Mouse (Mus musculus): ENCODE results near the gene Nfkb1. TPM values are rescaled to one million over a fixed set of nuclear protein-coding genes. Genes with fewer than 3 reads are reported as not detected.

Nfkb1 gene
- polyA plus RNA-seq, 1 experiment from 2014 or later, result 15.2 TPM

DNA sequence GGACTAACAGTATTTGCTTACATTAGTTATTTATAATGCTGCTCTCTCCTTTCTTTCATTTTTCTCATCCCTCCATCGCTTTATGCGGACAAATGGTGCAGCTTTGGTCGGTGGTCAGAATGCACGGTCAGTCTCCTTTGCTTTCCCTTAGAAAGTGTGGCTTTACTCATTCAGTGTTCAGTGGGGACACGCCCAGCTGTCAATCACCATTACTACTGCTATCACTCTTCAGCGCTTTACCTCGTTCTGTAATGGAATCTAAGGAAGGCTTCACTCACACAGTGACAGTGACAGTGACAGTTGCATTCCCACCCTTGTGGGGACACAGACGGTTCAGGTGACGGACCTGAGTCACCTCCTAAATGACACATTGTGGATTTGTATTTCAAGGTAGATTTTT lies 39.4 kb upstream of the Nfkb1 start:
- no peaks in the 10 kb centered on the region for H3K27me3 ChIP-seq (replicated peaks; ENCODE audit: control insufficient read depth, insufficient read depth, low read length)
- no peak overlapping the region for H3K27ac ChIP-seq (ENCODE audit: low read depth, low read length)
- no peak overlapping the region for H3K4me3 ChIP-seq (ENCODE audit: low read depth, low read length)
- H3K36me3 ChIP-seq (ENCODE audit: control insufficient read depth, insufficient read depth), result no peaks in the 10 kb centered on the region
- H3K9ac ChIP-seq (ENCODE audit: low read depth, low read length), result no peak overlapping the region
- H3K4me1 ChIP-seq (replicated peaks; ENCODE audit: control insufficient read depth, insufficient read depth, low read length), result no peaks in the 10 kb centered on the region
- no peak overlapping the region for H3K4me2 ChIP-seq (replicated peaks; ENCODE audit: low read depth)
- no peak for TF ChIP-seq CTCF (IDR thresholded peaks at IDR 0.05; ENCODE audit: low read depth)
- no peak for ATAC-seq
- no peaks in the 10 kb centered on the region for H3K9me3 ChIP-seq (ENCODE audit: control insufficient read depth)
- WGBS, result 54% methylated on average over 9 of the region's 9 CpGs

DNA sequence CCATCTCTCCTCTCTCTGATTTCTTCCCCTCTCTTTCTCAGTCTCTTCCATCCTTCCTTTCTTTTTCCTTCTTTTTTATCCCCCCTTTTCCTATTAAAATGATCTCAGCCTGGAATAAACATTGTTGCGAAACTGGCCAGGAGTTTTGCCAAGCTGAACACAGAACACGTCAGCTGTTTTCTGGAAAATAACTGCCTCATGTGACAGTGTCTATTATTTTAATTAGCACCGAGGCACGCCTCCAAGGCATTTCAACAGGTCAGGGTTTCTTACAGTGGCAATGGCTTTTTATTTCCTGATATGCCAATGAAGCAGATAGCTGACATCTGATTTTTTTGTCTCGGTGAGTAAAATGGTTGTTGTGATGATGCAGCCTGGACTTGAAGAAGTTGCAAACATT lies 38.2 kb upstream of the Nfkb1 start:
- Histone ChIP-seq H3K9me3 (ENCODE audit: control insufficient read depth) (no peaks in the 10 kb centered on the region), H3K4me2 (replicated peaks; ENCODE audit: low read depth) (no peak overlapping the region), H3K27me3 (replicated peaks; ENCODE audit: control insufficient read depth, insufficient read depth, low read length) (no peaks in the 10 kb centered on the region), H3K9ac (ENCODE audit: low read depth, low read length) (no peak overlapping the region), H3K4me1 (replicated peaks; ENCODE audit: control insufficient read depth, insufficient read depth, low read length) (no peaks in the 10 kb centered on the region), H3K36me3 (ENCODE audit: control insufficient read depth, insufficient read depth) (no peaks in the 10 kb centered on the region), H3K4me3 (ENCODE audit: low read depth, low read length) (no peak overlapping the region), H3K27ac (ENCODE audit: low read depth, low read length) (no peak overlapping the region)
- 42% methylated on average over 5 of the region's 5 CpGs for WGBS
- TF ChIP-seq CTCF (IDR thresholded peaks at IDR 0.05; ENCODE audit: low read depth), result no peak
- no peak for ATAC-seq

DNA sequence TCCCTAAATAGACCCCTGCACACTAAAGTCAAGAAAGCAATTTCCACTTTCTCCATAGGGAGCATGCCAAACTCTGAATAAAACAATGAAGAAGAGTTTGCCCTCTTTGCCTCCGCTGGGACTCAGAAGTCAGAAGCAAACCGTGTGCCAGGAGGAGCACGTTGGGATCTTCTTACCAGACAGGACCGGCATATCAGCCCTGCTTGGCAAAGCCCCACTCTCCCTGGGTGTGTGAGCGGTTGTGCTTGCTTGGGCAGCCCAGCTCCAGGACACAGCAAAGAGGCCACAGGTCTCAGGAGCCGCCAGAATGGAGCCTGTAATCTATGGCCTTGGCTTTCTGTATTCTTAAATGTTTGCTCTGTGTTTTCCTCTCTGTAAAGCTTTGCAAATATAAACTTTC lies 37.6 kb upstream of the Nfkb1 start:
- Histone ChIP-seq H3K9me3 (ENCODE audit: control insufficient read depth) (no peaks in the 10 kb centered on the region), H3K4me2 (replicated peaks; ENCODE audit: low read depth) (no peak overlapping the region), H3K36me3 (ENCODE audit: control insufficient read depth, insufficient read depth) (no peaks in the 10 kb centered on the region), H3K27me3 (replicated peaks; ENCODE audit: control insufficient read depth, insufficient read depth, low read length) (no peaks in the 10 kb centered on the region), H3K4me3 (ENCODE audit: low read depth, low read length) (no peak overlapping the region), H3K9ac (ENCODE audit: low read depth, low read length) (no peak overlapping the region), H3K27ac (ENCODE audit: low read depth, low read length) (no peak overlapping the region), H3K4me1 (replicated peaks; ENCODE audit: control insufficient read depth, insufficient read depth, low read length) (no peaks in the 10 kb centered on the region)
- 64% methylated on average over 6 of the region's 6 CpGs for WGBS
- no peak for ATAC-seq
- TF ChIP-seq CTCF (IDR thresholded peaks at IDR 0.05; ENCODE audit: low read depth), result no peak

DNA sequence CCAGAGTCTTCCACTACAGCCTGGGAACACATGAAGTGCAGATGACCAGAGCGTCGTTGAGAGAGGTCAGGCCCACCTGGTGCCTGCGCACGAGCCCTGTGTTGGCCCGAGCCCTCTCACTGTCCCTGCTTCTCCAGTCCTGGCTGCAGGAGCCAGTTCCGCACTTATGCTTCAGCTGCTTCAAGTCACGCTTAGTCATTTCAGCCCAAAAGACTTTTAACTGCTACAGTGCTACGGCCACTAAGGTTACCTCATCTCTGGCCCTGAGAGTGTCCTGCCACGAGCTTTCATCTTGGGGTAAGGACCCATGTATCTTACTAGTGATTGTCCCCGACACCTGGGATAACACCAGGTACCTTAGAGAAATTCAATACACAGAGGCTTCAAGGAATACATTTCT lies 36.0 kb upstream of the Nfkb1 start:
- no peak overlapping the region for H3K9ac ChIP-seq (ENCODE audit: low read depth, low read length)
- ATAC-seq, result no peak
- TF ChIP-seq CTCF (IDR thresholded peaks at IDR 0.05; ENCODE audit: low read depth), result no peak
- no peaks in the 10 kb centered on the region for H3K27me3 ChIP-seq (replicated peaks; ENCODE audit: control insufficient read depth, insufficient read depth, low read length)
- no peak overlapping the region for H3K4me2 ChIP-seq (replicated peaks; ENCODE audit: low read depth)
- whole genome bisulfite sequencing, result 84% methylated on average over 10 of the region's 10 CpGs
- no peak overlapping the region for H3K27ac ChIP-seq (ENCODE audit: low read depth, low read length)
- no peak overlapping the region for H3K4me3 ChIP-seq (ENCODE audit: low read depth, low read length)
- no peaks in the 10 kb centered on the region for H3K4me1 ChIP-seq (replicated peaks; ENCODE audit: control insufficient read depth, insufficient read depth, low read length)
- no peaks in the 10 kb centered on the region for H3K9me3 ChIP-seq (ENCODE audit: control insufficient read depth)
- no peaks in the 10 kb centered on the region for H3K36me3 ChIP-seq (ENCODE audit: control insufficient read depth, insufficient read depth)

DNA sequence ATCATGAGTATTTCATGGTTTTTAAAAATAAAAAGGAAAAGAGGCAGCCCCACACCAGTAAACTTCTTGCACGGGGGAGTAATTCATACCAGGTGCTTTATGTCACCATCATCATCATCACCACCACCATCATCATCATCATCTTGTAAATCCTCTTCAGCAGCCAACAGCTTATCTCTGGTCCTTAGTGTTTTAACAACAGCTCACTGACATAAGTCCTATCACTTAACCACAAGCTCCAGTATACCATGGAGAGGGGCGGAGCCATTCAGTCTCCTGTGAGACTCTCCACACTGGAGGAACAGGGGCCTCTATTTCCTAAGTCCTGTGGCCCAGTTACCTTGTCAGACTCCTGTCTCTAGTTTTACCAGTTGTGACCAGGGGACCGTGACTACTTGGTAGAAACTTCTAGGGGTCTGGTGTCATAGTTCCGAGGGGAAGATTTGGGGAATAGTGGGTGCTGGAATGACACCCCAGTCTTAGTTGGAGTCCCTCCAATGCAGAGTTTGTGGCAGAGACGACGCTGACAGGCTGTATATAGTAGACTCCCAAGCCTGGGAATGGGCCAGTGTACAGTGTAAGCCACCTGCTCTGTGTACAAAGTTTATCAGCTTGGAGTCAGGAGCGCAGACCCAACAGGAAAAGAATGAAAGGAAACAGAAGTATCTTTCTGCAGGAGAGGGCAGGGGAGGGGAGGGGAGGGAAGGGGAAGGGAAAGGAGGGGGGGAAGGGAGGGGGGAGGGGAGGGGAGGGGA lies 35.4 kb upstream of the Nfkb1 start:
- Histone ChIP-seq H3K4me1 (replicated peaks; ENCODE audit: control insufficient read depth, insufficient read depth, low read length) (no peaks in the 10 kb centered on the region), H3K4me3 (ENCODE audit: low read depth, low read length) (no peak overlapping the region), H3K36me3 (ENCODE audit: control insufficient read depth, insufficient read depth) (no peaks in the 10 kb centered on the region), H3K9ac (ENCODE audit: low read depth, low read length) (no peak overlapping the region), H3K27me3 (replicated peaks; ENCODE audit: control insufficient read depth, insufficient read depth, low read length) (no peaks in the 10 kb centered on the region), H3K27ac (ENCODE audit: low read depth, low read length) (no peak overlapping the region), H3K9me3 (ENCODE audit: control insufficient read depth) (no peaks in the 10 kb centered on the region), H3K4me2 (replicated peaks; ENCODE audit: low read depth) (no peak overlapping the region)
- TF ChIP-seq CTCF (IDR thresholded peaks at IDR 0.05; ENCODE audit: low read depth), result no peak
- WGBS, result 73% methylated on average over 7 of the region's 7 CpGs
- ATAC-seq, result no peak

DNA sequence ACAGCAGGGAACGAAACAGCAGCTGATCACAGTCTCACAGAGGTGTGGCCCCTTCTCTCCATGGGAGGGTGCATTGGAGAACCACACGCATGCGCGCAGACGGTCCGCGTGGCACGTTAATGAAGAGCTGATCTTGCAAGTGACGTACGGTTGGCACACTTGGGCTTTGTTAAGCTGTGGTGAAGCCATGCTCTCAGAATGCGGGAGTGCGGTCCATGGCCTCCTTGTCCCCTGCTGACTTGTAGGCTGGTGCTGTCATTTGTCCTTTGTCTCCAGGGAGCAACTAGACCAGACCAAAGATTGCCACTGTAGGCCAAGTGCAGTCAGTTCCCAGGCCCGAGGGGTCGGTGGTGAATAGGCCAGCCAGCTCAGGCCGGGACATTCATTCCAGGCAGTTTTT lies 34.7 kb upstream of the Nfkb1 start:
- Histone ChIP-seq H3K4me3 (ENCODE audit: low read depth, low read length) (no peak overlapping the region), H3K4me2 (replicated peaks; ENCODE audit: low read depth) (no peak overlapping the region), H3K36me3 (ENCODE audit: control insufficient read depth, insufficient read depth) (no peaks in the 10 kb centered on the region), H3K27me3 (replicated peaks; ENCODE audit: control insufficient read depth, insufficient read depth, low read length) (no peaks in the 10 kb centered on the region), H3K27ac (ENCODE audit: low read depth, low read length) (no peak overlapping the region), H3K4me1 (replicated peaks; ENCODE audit: control insufficient read depth, insufficient read depth, low read length) (no peaks in the 10 kb centered on the region), H3K9ac (ENCODE audit: low read depth, low read length) (no peak overlapping the region), H3K9me3 (ENCODE audit: control insufficient read depth) (no peaks in the 10 kb centered on the region)
- TF ChIP-seq CTCF (IDR thresholded peaks at IDR 0.05; ENCODE audit: low read depth), result no peak
- WGBS, result 90% methylated on average over 15 of the region's 15 CpGs
- ATAC-seq, result no peak
